Mouse (Mus musculus) neural tube, embryonic 11.5 days (tissue): ENCODE measurements around the gene Serpina3i. TPM values are rescaled to one million over a fixed set of nuclear protein-coding genes. Genes with fewer than 3 reads are reported as not detected.

Experiments
- ATAC-seq: fragments of 200-750 bp; cut with Nextera tagmentation; 2 replicates; pipeline ENCODE4 v1.8.0; 2017; ENCODE audit warnings: moderate number of reproducible peaks, mild to moderate bottlenecking, moderate TSS enrichment, moderate library complexity; ENCODE audit not compliant: insufficient read depth, low FRiP score, low TSS enrichment
- DNase-seq: peaks from one replicate; pipeline ENCODE4 v3.0.0-alpha.2; 2015; ENCODE audit warnings: low spot score
- H3K27ac ChIP-seq: fragments of 300-500 bp; sonication (generic); 2 replicates; pipeline ENCODE4 v1.5.1; 2014; ENCODE audit warnings: low read depth, mild to moderate bottlenecking, low read length
- H3K27me3 ChIP-seq: fragments of 300-500 bp; sonication (generic); 2 replicates; pipeline ENCODE4 v1.6.1; 2014; ENCODE audit warnings: mild to moderate bottlenecking, low read length, mixed read lengths; ENCODE audit not compliant: control insufficient read depth, insufficient read depth
- H3K36me3 ChIP-seq: fragments of 300-500 bp; sonication (generic); 2 replicates; pipeline ENCODE4 v1.6.1; 2014; ENCODE audit warnings: mild to moderate bottlenecking, low read length, moderate library complexity, mixed read lengths; ENCODE audit not compliant: control insufficient read depth, insufficient read depth
- H3K4me1 ChIP-seq: fragments of 300-500 bp; sonication (generic); 2 replicates; pipeline ENCODE4 v1.6.1; 2014; ENCODE audit warnings: low read length, mixed read lengths; ENCODE audit not compliant: control insufficient read depth, insufficient read depth
- H3K4me2 ChIP-seq: fragments of 300-500 bp; sonication (generic); 2 replicates; pipeline ENCODE4 v1.6.1; 2014; ENCODE audit warnings: low read depth, mild to moderate bottlenecking, moderate library complexity
- H3K4me3 ChIP-seq: fragments of 300-500 bp; sonication (generic); 2 replicates; pipeline ENCODE4 v1.5.1; 2014; ENCODE audit warnings: low read depth, low read length
- H3K9ac ChIP-seq: fragments of 300-500 bp; sonication (generic); 2 replicates; pipeline ENCODE4 v1.6.1; 2014; ENCODE audit warnings: mild to moderate bottlenecking, low read length
- H3K9me3 ChIP-seq: fragments of 300-500 bp; sonication (generic); 2 replicates; pipeline ENCODE4 v1.6.1; 2016; ENCODE audit warnings: low read length; ENCODE audit not compliant: control insufficient read depth
- whole genome bisulfite sequencing: fragments of 180-500 bp; shearing (Covaris S2); extraction: QIAGEN DNeasy Blood & Tissue Kit; methylation state at CpG from one replicate; pipeline ENCODE4 v1.1.7; 2014; 5-methylcytosine and 5-hydroxymethylcytosine counted together
- polyA plus RNA-seq: library from polyadenylated mRNA; unstranded; fragments of >200 nt; fragmentation: Nextera tagmentation; extraction: Ambion mirVana; gene quantifications from 2 replicates; pipeline ENCODE4 v1.2.1, GENCODE M21; 2014

Serpina3i gene
- polyA plus RNA-seq: 0.13 TPM in 1 of 2 replicates, not detected in the other

DNA sequence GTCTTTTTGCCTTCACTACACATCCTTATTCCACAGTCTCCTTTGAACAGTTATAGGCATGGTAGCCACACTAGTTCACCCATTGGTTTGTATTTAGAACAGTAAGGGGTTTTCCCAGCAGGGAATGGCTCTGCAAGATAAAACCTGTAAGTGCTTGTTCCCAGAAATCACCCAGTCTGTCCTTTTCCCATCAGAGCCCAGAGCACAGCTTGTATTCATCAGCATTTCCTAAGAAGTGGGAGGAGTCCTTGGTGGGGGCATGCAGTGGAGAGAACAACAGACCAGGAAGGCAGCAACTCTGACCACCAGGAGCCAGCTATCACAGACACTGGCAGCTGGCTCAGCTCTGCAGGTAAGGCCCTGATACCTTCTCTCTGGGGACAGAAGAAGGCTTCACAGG lies at the start of gene Serpina3i:
Gene Serpina3i (plus strand): TSS at position 260 of the 400 bp plus-strand sequence.
- ATAC-seq (no peak), DNase-seq (no peak)
- H3K27me3 ChIP-seq: no peaks in the 10 kb centered on the region
- no peak within 1 kb of the TSS for H3K4me3 ChIP-seq
- no peaks in the 10 kb centered on the region for H3K4me1 ChIP-seq
- no peaks in the 10 kb centered on the region for H3K9me3 ChIP-seq
- H3K9ac ChIP-seq: no peak within 1 kb of the TSS
- H3K27ac ChIP-seq: no peak within 1 kb of the TSS
- no peak within 1 kb of the TSS for H3K4me2 ChIP-seq
- no peaks in the 10 kb centered on the region for H3K36me3 ChIP-seq

- WGBS: 73% methylated on average over 2 of the region's 2 CpGs
- no peaks in the 10 kb centered on the region for H3K9me3 ChIP-seq
- H3K36me3 ChIP-seq: no peaks in the 10 kb centered on the region
- no peaks in the 10 kb centered on the region for H3K4me1 ChIP-seq
- no peak overlapping the region for H3K4me3 ChIP-seq
- no peak overlapping the region for H3K4me2 ChIP-seq
- no peak overlapping the region for H3K27ac ChIP-seq
- H3K9ac ChIP-seq: no peak overlapping the region
- ATAC-seq (no peak), DNase-seq (no peak)
- no peaks in the 10 kb centered on the region for H3K27me3 ChIP-seq
Measured at GRCm38 (mm10) chr12:104213689-104214444, 49.1 kb upstream of the Serpina3i start.

- DNase-seq: no peak
- 80% methylated on average over 1 of the region's 1 CpGs for WGBS
- Histone ChIP-seq H3K4me2 (no peak within 1 kb of the TSS), H3K9me3 (no peaks in the 10 kb centered on the region), H3K36me3 (no peaks in the 10 kb centered on the region), H3K27ac (no peak within 1 kb of the TSS), H3K27me3 (no peaks in the 10 kb centered on the region), H3K4me1 (no peaks in the 10 kb centered on the region), H3K4me3 (no peak within 1 kb of the TSS), H3K9ac (no peak within 1 kb of the TSS)
- ATAC-seq: no peak
Measured at GRCm38 (mm10) chr12:104214445-104214753, 48.5 kb upstream of the Serpina3i start, which contains the start of gene Serpina3f. Serpina3f (plus strand) TSS chr12:104214544.

GRCm38 (mm10) chr12:104215249-104215648 lies 47.7 kb upstream of the Serpina3i start:
- ATAC-seq: no peak
- no peak overlapping the region for H3K9ac ChIP-seq
- H3K9me3 ChIP-seq: no peaks in the 10 kb centered on the region
- H3K4me1 ChIP-seq: no peaks in the 10 kb centered on the region
- H3K4me3 ChIP-seq: no peak overlapping the region
- no peak overlapping the region for H3K4me2 ChIP-seq
- DNase-seq: no peak
- H3K27ac ChIP-seq: no peak overlapping the region
- 88% methylated on average over 1 of the region's 1 CpGs for WGBS
- no peaks in the 10 kb centered on the region for H3K36me3 ChIP-seq
- no peaks in the 10 kb centered on the region for H3K27me3 ChIP-seq

GRCm38 (mm10) chr12:104221616-104222015 lies 41.3 kb upstream of the Serpina3i start:
- Histone ChIP-seq H3K4me3 (no peak overlapping the region), H3K36me3 (no peaks in the 10 kb centered on the region), H3K4me1 (no peaks in the 10 kb centered on the region), H3K9ac (no peak overlapping the region), H3K9me3 (no peaks in the 10 kb centered on the region), H3K27ac (no peak overlapping the region), H3K27me3 (no peaks in the 10 kb centered on the region), H3K4me2 (no peak overlapping the region)
- 69% methylated on average over 1 of the region's 1 CpGs for WGBS
- no peak for DNase-seq
- ATAC-seq: no peak

- H3K27ac ChIP-seq: no peak overlapping the region
- 77% methylated on average over 1 of the region's 1 CpGs for WGBS
- DNase-seq: no peak
- H3K9ac ChIP-seq: no peak overlapping the region
- no peak for ATAC-seq
- H3K36me3 ChIP-seq: no peaks in the 10 kb centered on the region
- H3K27me3 ChIP-seq: no peaks in the 10 kb centered on the region
- no peak overlapping the region for H3K4me3 ChIP-seq
- H3K4me1 ChIP-seq: no peaks in the 10 kb centered on the region
- H3K9me3 ChIP-seq: no peaks in the 10 kb centered on the region
- H3K4me2 ChIP-seq: no peak overlapping the region
Measured at GRCm38 (mm10) chr12:104223690-104224089, 39.2 kb upstream of the Serpina3i start.

DNA sequence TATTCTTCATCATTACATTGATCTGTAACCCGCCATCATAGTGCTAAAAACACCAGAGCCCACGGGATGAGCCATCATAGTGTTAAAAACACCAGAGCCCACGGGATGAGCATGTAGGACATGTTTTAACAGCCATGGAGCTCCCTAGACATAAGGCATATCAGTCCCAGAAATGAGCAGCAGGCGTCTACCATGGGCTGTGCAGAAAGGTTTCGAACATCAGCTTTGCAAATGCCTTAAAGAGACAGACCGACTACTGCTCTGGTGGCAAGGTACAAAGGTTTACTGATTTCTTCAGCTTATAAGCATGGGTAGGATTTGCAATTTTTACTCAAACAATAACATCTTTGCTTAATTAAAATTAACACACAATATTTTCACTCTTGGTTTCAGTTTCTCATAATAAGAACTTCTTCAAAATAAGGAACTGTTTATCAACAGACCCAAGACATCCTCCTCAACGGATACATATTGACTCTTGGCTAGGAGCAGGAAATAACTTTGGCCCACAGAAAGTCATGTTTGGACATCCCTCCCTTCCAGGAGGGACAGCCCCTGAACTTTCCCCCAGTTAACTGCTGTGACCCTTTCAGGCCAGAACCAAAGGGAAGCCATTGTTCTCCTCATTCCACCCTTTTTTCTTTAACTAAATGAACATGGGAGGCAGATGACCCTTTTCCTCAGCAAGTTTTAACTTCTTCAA lies 38.2 kb upstream of the Serpina3i start:
- no peak overlapping the region for H3K4me2 ChIP-seq
- WGBS: 69% methylated on average over 7 of the region's 7 CpGs
- no peaks in the 10 kb centered on the region for H3K27me3 ChIP-seq
- H3K9me3 ChIP-seq: no peaks in the 10 kb centered on the region
- H3K4me3 ChIP-seq: no peak overlapping the region
- no peak overlapping the region for H3K27ac ChIP-seq
- H3K4me1 ChIP-seq: no peaks in the 10 kb centered on the region
- ATAC-seq (no peak), DNase-seq (no peak)
- H3K36me3 ChIP-seq: no peaks in the 10 kb centered on the region
- no peak overlapping the region for H3K9ac ChIP-seq

- no peaks in the 10 kb centered on the region for H3K27me3 ChIP-seq
- H3K36me3 ChIP-seq: no peaks in the 10 kb centered on the region
- H3K4me3 ChIP-seq: no peak overlapping the region
- no peak for ATAC-seq
- no peak for DNase-seq
- no peaks in the 10 kb centered on the region for H3K9me3 ChIP-seq
- H3K4me2 ChIP-seq: no peak overlapping the region
- no peak overlapping the region for H3K9ac ChIP-seq
- no peak overlapping the region for H3K27ac ChIP-seq
- no peaks in the 10 kb centered on the region for H3K4me1 ChIP-seq
- 83% methylated on average over 2 of the region's 2 CpGs for WGBS
Measured at GRCm38 (mm10) chr12:104230762-104231161, 32.2 kb upstream of the Serpina3i start.

DNA sequence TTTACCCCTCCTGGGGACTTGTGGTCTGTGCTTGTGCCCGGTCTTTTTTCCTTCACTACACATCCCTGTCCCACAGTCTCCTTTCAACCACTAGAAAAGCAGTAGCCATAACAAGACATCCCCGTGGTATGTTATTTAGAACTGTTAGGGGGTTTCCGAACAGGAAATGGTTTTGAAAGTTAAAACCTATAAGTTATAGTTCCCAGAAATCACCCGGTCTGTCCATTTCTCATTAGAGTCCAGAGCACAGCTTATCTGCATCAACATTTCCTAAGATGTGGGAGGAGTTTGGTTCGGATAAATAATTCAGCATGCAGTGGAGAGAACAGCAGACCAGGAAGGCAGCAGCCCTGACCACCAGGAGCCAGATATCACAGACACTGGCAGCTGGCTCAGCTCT lies 27.0 kb upstream of the Serpina3i start, which contains the start of gene Serpina3g:
Gene Serpina3g (plus strand): TSS at position 331 of the 400 bp plus-strand sequence.
- Histone ChIP-seq H3K36me3 (no peaks in the 10 kb centered on the region), H3K4me1 (no peaks in the 10 kb centered on the region), H3K9ac (no peak within 1 kb of the TSS), H3K27me3 (no peaks in the 10 kb centered on the region), H3K27ac (no peak within 1 kb of the TSS), H3K4me2 (no peak within 1 kb of the TSS), H3K9me3 (no peaks in the 10 kb centered on the region), H3K4me3 (no peak within 1 kb of the TSS)
- WGBS: 70% methylated on average over 5 of the region's 5 CpGs
- no peak for DNase-seq
- no peak for ATAC-seq
